Mouse (Mus musculus): ENCODE data around the gene Far1. TPM values are rescaled to one million over a fixed set of nuclear protein-coding genes. Genes with fewer than 3 reads are reported as not detected.

Far1 gene
- total and polyA plus RNA-seq, 3 experiments = 26.4 to 34.2 TPM; not detected in 1

- Histone ChIP-seq H3K27me3 (ENCODE audit: control insufficient read depth in 1 of 2, insufficient read depth in 2 of 2, low read length in 2 of 2) (no peaks in the 10 kb centered on the region), H3K27ac (ENCODE audit: control insufficient read depth, low read depth, low read length) (no peak overlapping the region), H3K4me1 (ENCODE audit: control insufficient read depth in 1 of 2, insufficient read depth in 2 of 2, low read length in 2 of 2) (peaks cover 2 to 17% of the 10 kb centered on the region in 2 experiments), H3K79me2 (ENCODE audit: control insufficient read depth, insufficient read depth, low read length, poor library complexity) (no peaks in the 10 kb centered on the region), H3K4me3 (ENCODE audit: control insufficient read depth in 1 of 2, insufficient read depth in 1 of 2, low read depth in 2 of 2, low read length in 2 of 2) (no peak overlapping the region), H3K9ac (ENCODE audit: control insufficient read depth, low read depth, low read length, poor library complexity, severe bottlenecking) (no peak overlapping the region), H3K9me3 (replicated peaks; ENCODE audit: insufficient read depth, low read length) (no peaks in the 10 kb centered on the region), H3K36me3 (ENCODE audit: control insufficient read depth in 1 of 2, insufficient read depth in 2 of 2, low read length in 2 of 2) (peaks cover 20 to 22% of the 10 kb centered on the region in 2 experiments)
- no peak for TF ChIP-seq GABPA (IDR thresholded peaks at IDR 0.05; ENCODE audit: low read depth, low read length)
- no peak for TF ChIP-seq MYC (IDR thresholded peaks at IDR 0.05; ENCODE audit: low read depth, low read length)
- no peak for TF ChIP-seq POLR2A (IDR thresholded peaks at IDR 0.05; ENCODE audit: control insufficient read depth in 1 of 2, insufficient read depth in 1 of 2, low read depth in 1 of 2, low read length in 2 of 2, poor library complexity in 1 of 2)
- TF ChIP-seq TAL1 (IDR thresholded peaks at IDR 0.05; ENCODE audit: low read length) = no peak
- TF ChIP-seq KAT2A (conservative IDR thresholded peaks at IDR 0.05; ENCODE audit: low read depth, low read length) = no peak
- no peak for TF ChIP-seq MAZ (IDR thresholded peaks at IDR 0.05; ENCODE audit: low read depth, low read length)
- TF ChIP-seq CHD2 (IDR thresholded peaks at IDR 0.05; ENCODE audit: low read length) = no peak
- no peak for TF ChIP-seq SIN3A (IDR thresholded peaks at IDR 0.05; ENCODE audit: low read length)
- TF ChIP-seq ZMIZ1 (IDR thresholded peaks at IDR 0.05; ENCODE audit: low read depth, low read length) = no peak
- peak; percentile 52 for DNase-seq (ENCODE audit: low read depth, low spot score)
Measured at GRCm38 (mm10) chr7:113556138-113556537, 42.5 kb downstream of the Far1 start.

- H3K4me3 ChIP-seq (ENCODE audit: control insufficient read depth in 1 of 2, insufficient read depth in 1 of 2, low read depth in 2 of 2, low read length in 2 of 2) = no peak overlapping the region
- H3K36me3 ChIP-seq (ENCODE audit: control insufficient read depth in 1 of 2, insufficient read depth in 2 of 2, low read length in 2 of 2) = peaks cover 0 to 25% of the 10 kb centered on the region in 2 experiments; a peak in 2 of 4 replicates
- no peaks in the 10 kb centered on the region for H3K9me3 ChIP-seq (replicated peaks; ENCODE audit: insufficient read depth, low read length)
- H3K27ac ChIP-seq (ENCODE audit: control insufficient read depth, low read depth, low read length) = no peak overlapping the region
- DNase-seq (ENCODE audit: low read depth, low spot score) = peak; percentile 21
- no peaks in the 10 kb centered on the region for H3K4me1 ChIP-seq (ENCODE audit: control insufficient read depth in 1 of 2, insufficient read depth in 2 of 2, low read length in 2 of 2)
- TF ChIP-seq MEF2A (IDR thresholded peaks at IDR 0.05; ENCODE audit: extremely low read depth, insufficient replicate concordance, low read depth, low read length, poor library complexity, severe bottlenecking) (no peak), RCOR1 (IDR thresholded peaks at IDR 0.05; ENCODE audit: low read depth, low read length) (peak; percentile 93)
- H3K27me3 ChIP-seq (ENCODE audit: control insufficient read depth in 1 of 2, insufficient read depth in 2 of 2, low read length in 2 of 2) = no peaks in the 10 kb centered on the region
- H3K79me2 ChIP-seq (ENCODE audit: control insufficient read depth, insufficient read depth, low read length, poor library complexity) = no peaks in the 10 kb centered on the region
- H3K9ac ChIP-seq (ENCODE audit: control insufficient read depth, low read depth, low read length, poor library complexity, severe bottlenecking) = no peak overlapping the region
Measured at GRCm38 (mm10) chr7:113566892-113567291, 53.3 kb downstream of the Far1 start.

GRCm38 (mm10) chr7:113571121-113571520 is 57.5 kb downstream of the Far1 start:
- H3K9ac ChIP-seq (ENCODE audit: control insufficient read depth, low read depth, low read length, poor library complexity, severe bottlenecking) = no peak overlapping the region
- no peak overlapping the region for H3K27ac ChIP-seq (ENCODE audit: control insufficient read depth, low read depth, low read length)
- H3K36me3 ChIP-seq (ENCODE audit: control insufficient read depth in 1 of 2, insufficient read depth in 2 of 2, low read length in 2 of 2) = peaks cover 0 to 20% of the 10 kb centered on the region in 2 experiments; a peak in 2 of 4 replicates
- DNase-seq (ENCODE audit: low read depth, low spot score) = no peak
- no peaks in the 10 kb centered on the region for H3K79me2 ChIP-seq (ENCODE audit: control insufficient read depth, insufficient read depth, low read length, poor library complexity)
- H3K4me1 ChIP-seq (ENCODE audit: control insufficient read depth in 1 of 2, insufficient read depth in 2 of 2, low read length in 2 of 2) = no peaks in the 10 kb centered on the region
- H3K27me3 ChIP-seq (ENCODE audit: control insufficient read depth in 1 of 2, insufficient read depth in 2 of 2, low read length in 2 of 2) = no peaks in the 10 kb centered on the region
- TF ChIP-seq MYB (IDR thresholded peaks at IDR 0.05; ENCODE audit: low read depth, low read length) (no peak), MAFK (IDR thresholded peaks at IDR 0.05; ENCODE audit: borderline replicate concordance, low read depth, low read length) (no peak), MAX (IDR thresholded peaks at IDR 0.05; ENCODE audit: low read length) (no peak), MXI1 (IDR thresholded peaks at IDR 0.05; ENCODE audit: low read depth, low read length) (no peak), E2F4 (IDR thresholded peaks at IDR 0.05; ENCODE audit: borderline replicate concordance, low read depth, low read length) (no peak), BHLHE40 (IDR thresholded peaks at IDR 0.05; ENCODE audit: borderline replicate concordance, low read depth, low read length) (no peak), POLR2A (IDR thresholded peaks at IDR 0.05; ENCODE audit: control insufficient read depth in 1 of 2, insufficient read depth in 1 of 2, low read depth in 1 of 2, low read length in 2 of 2, poor library complexity in 1 of 2) (no peak), ZMIZ1 (IDR thresholded peaks at IDR 0.05; ENCODE audit: low read depth, low read length) (no peak), GABPA (IDR thresholded peaks at IDR 0.05; ENCODE audit: low read depth, low read length) (no peak), JUND (IDR thresholded peaks at IDR 0.05; ENCODE audit: low read depth, low read length) (no peak), RCOR1 (IDR thresholded peaks at IDR 0.05; ENCODE audit: low read depth, low read length) (no peak), USF1 (IDR thresholded peaks at IDR 0.05; ENCODE audit: low read depth, low read length) (no peak), UBTF (IDR thresholded peaks at IDR 0.05; ENCODE audit: borderline replicate concordance, insufficient read depth, low read depth, low read length) (no peak), SIN3A (IDR thresholded peaks at IDR 0.05; ENCODE audit: low read length) (no peak), MYC (IDR thresholded peaks at IDR 0.05; ENCODE audit: low read depth, low read length) (no peak), NELFE (IDR thresholded peaks at IDR 0.05; ENCODE audit: low read depth, low read length) (no peak), TAL1 (IDR thresholded peaks at IDR 0.05; ENCODE audit: low read length) (no peak), HCFC1 (IDR thresholded peaks at IDR 0.05; ENCODE audit: low read depth, low read length) (no peak), ZNF384 (IDR thresholded peaks at IDR 0.05; ENCODE audit: low read depth, low read length) (no peak)
- no peaks in the 10 kb centered on the region for H3K9me3 ChIP-seq (replicated peaks; ENCODE audit: insufficient read depth, low read length)
- no peak overlapping the region for H3K4me3 ChIP-seq (ENCODE audit: control insufficient read depth in 1 of 2, insufficient read depth in 1 of 2, low read depth in 2 of 2, low read length in 2 of 2)
